Mouse (Mus musculus) layer of hippocampus, adult 2 months (tissue): ENCODE measurements around the gene Gabrp. TPM values are rescaled to one million over a fixed set of nuclear protein-coding genes. Genes with fewer than 3 reads are reported as not detected.

Source experiments
- DNase-seq, 2 experiments: peaks; one replicate each; pipeline ENCODE4 v3.0.0; 2022; ENCODE audit warnings: low spot score in 2 of 2
- H3K27ac ChIP-seq: fragments of 200-600 bp; 2 replicates; pipeline ENCODE4 v1.8.1; 2022
- H3K4me3 ChIP-seq: fragments of 200-600 bp; 2 replicates; pipeline ENCODE4 v1.8.1; 2022; ENCODE audit warnings: mild to moderate bottlenecking
- CTCF ChIP-seq: fragments of 200-600 bp; conservative IDR thresholded peaks from 2 replicates; pipeline ENCODE4 v1.8.1; 2022; ENCODE audit warnings: antibody characterized with exemption, mild to moderate bottlenecking, moderate library complexity
- long read RNA-seq, 2 experiments: library from polyadenylated mRNA; stranded (forward); transcript quantifications; one replicate each; pipeline ENCODE4 v2.0.0; 2021; ENCODE audit warnings: borderline mapping rate in 2 of 2
- total RNA-seq, 2 experiments: library from RNA; stranded (reverse); gene quantifications; 2 replicates each; pipeline ENCODE4 v1.2.3; 2021

Gene Gabrp
- total RNA-seq = not detected
- long read RNA-seq, experiment 1, partial matches to known transcripts = 0 of 1 reads
- long read RNA-seq, experiment 1, other reads (novel, unspliced or antisense) = 1 of 1 reads
- long read RNA-seq, experiment 2 = 0 reads

DNA sequence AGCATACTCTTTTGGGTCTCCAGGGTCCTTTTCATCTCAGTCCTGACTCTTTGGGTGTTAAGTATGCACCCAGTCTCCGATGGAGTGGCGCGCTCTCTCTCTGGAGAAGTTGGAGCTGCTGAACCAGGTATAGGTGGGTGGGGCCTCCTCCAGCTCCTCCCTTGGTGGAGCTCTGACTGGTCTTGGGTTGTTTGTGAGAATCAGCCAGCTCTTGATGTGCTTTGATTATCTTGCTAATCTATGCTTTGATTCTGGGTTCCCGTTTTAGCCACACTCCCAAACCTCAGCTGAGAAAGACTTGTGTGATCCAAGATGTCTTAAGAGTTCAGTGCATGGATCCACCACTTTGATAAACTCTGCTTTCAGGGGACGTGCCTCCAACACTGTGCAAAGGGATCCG, at the start of gene Gabrp:
Gabrp (minus strand) TSS at position 101 of the 400 bp plus-strand sequence.
- TF ChIP-seq CTCF = no peak
- H3K27ac ChIP-seq = no peak within 1 kb of the TSS
- H3K4me3 ChIP-seq = no peak within 1 kb of the TSS
- no peak for DNase-seq

DNA sequence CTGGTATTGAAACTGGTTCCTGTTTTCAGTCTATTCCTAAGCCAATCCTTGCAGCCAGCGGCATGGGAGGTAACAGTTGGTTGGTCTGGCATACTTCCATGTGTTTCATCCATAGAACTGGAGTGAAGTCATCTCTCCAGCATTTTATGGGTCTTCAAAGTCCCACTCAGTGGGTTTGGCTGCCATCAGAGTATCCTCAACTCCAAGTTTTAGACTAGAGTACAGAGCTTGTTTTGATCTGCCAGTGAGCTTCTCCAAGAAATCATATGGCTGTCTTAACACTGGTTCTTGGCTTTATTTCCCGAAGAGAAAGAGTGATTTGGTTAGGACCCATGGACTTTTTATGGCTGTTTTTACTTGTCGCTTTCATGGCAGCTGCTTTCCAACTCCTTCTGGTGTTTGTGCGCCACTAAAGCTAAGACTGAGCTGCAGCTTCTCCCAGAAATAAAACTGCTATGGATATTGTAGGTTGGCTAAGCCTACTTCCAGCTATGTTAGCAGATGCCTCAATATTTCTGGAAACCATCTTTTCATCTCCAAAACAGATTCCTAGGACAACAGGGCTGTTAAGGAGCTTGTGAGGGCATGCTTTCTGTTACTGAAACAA, 48.5 kb upstream of the Gabrp start:
- no peak overlapping the region for H3K27ac ChIP-seq
- no peak for TF ChIP-seq CTCF
- no peak overlapping the region for H3K4me3 ChIP-seq
- DNase-seq = peak in 1 of 2 experiments; percentile 13

DNA sequence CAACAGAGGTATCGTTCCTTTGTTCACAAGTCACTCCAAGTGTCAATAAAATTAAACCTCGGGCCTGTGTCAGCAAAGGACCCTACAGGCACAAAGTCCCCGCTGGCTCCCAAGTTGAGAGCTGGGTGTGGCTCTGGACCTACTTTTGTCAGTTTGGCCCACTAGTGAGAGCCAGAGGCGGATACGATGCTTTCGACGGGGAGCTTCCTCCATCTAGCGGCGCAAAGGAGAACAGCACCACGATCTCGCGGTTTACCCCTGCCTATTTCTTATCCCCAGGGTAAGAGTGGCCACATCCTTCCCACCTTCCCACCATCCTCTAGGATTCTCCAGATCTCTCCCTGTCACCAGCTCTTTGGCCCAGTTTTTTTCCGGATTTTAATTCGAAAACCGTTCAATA, 35.5 kb upstream of the Gabrp start:
- Histone ChIP-seq H3K27ac (no peak overlapping the region), H3K4me3 (no peak overlapping the region)
- TF ChIP-seq CTCF = peak; percentile 98
- DNase-seq = peak; percentile 60 to 80

DNA sequence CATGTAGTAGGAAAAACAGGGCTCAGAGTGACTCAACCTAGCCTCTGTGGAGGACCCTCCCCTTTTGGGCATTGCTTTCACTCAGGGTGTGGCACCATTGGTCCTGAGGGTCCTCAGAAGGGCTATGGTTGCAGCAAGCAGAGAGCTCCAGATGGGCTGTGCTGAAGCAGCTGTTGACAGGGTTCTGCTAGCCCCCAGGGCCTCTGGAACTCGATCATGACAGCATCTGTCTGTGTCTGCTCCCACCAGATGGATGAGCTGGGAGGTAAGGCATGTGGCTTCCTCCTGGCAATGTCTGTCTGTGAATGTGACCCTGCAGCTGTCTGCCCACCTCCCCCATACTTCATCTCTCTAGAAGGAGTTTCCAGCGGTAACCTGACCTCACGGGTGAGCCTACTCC, 29.0 kb upstream of the Gabrp start:
- Histone ChIP-seq H3K27ac (no peak overlapping the region), H3K4me3 (no peak overlapping the region)
- TF ChIP-seq CTCF = no peak
- DNase-seq = no peak

DNA sequence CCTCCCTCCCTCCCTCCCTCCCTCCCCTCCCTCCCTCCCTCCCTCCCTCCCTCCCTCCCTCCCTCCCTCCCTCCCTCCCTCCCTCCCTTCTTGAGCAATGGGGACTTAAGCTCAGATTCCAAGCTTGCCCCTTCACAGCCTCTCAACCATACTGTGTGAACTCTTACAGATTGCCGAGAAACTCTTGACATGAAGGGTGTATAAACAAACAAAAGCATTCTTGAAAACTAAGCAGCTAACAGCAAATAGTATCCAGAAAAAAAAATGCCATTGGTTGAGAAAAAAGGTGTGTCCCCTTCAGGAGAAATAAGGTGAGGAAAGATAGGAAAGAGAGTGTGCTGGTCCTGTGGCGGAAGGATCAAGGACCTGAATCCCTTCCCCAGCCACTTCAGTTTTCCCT, 24.4 kb upstream of the Gabrp start:
- no peak for DNase-seq
- TF ChIP-seq CTCF = no peak
- H3K4me3 ChIP-seq = no peak overlapping the region
- no peak overlapping the region for H3K27ac ChIP-seq

DNA sequence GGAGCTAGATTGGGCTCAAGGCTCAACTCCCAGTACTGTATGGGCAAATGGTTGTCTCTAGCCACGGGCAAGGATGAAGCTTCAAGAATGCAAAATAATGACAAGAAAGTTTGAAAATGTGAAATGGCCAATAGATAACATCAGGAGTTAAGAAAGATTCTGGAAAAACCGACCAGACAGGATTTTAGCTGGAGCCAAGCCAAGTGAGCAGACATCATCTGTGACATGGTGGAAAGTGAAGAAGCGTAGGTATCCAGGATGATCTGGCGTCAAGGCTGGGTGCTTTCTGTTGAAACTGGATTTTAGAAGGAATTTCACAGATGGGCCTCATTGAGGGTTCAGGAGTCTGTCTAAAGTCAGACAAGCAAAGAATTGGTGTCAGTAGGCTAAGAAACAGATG, 20.2 kb upstream of the Gabrp start, which contains the start of gene D130052B06Rik:
D130052B06Rik (plus strand) TSS at position 317 of the 400 bp plus-strand sequence.
- DNase-seq = no peak
- H3K4me3 ChIP-seq = no peak within 1 kb of the TSS
- no peak within 1 kb of the TSS for H3K27ac ChIP-seq
- no peak for TF ChIP-seq CTCF

DNA sequence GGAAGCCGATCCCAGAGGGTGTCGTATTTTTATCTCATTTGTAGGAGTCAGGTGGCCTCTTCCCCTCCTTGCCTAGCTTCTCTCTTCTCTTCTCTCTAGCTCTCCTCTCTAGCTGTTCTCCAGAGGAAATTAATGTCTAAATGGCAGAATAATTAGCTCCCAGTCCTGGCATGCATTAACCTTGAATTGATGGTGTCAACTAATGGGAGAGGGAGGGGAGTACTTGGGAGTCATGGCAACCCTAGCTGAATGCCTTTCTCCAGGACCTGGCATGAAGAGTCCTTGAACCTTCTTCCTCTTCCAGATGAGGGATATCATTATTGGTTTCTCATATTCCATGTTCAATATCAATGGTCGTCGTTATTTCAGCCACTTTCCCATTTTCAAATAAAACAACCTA, 17.9 kb upstream of the Gabrp start:
- DNase-seq = no peak
- no peak overlapping the region for H3K4me3 ChIP-seq
- TF ChIP-seq CTCF = no peak
- no peak overlapping the region for H3K27ac ChIP-seq

DNA sequence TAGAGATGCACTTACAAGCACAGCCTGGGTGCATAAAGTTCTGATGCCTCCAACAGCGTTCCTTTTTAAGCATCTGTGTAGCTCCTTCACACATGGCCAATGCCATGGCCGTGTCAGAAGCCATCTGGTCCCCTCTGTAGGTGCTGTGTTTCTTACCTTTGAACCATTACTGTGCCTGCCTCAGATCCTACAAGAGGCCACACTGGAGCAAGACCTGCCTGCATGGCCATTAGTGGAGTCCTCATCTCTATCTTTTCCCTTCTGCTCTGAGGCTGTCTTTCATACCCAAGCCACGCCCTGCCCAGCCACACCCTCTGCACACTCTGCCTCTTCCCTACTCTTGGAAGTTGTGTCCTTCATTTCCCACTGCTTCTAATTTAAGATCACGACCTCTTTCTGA, 14.1 kb upstream of the Gabrp start:
- Histone ChIP-seq H3K4me3 (no peak overlapping the region), H3K27ac (no peak overlapping the region)
- no peak for TF ChIP-seq CTCF
- DNase-seq = no peak

DNA sequence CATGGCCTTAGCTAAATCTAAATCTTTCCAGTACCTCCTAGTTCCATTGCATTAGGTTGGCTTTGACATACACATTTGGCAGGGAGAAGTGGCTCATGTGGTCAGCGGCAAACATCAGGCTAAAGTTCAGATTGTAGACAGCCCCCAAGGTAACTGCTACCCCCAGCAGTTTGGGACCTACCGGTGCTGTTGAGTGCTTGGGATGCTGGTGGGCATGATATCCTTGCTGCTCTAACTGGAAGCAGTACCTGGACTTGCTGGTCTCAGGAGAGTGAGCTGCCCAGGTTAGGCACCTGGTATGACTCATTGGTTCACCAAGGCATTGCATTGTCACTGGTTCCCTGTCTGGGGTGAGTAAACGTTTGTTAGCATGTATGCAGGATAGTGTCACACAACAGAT, 12.0 kb upstream of the Gabrp start:
- TF ChIP-seq CTCF = no peak
- Histone ChIP-seq H3K4me3 (no peak overlapping the region), H3K27ac (no peak overlapping the region)
- DNase-seq = no peak

DNA sequence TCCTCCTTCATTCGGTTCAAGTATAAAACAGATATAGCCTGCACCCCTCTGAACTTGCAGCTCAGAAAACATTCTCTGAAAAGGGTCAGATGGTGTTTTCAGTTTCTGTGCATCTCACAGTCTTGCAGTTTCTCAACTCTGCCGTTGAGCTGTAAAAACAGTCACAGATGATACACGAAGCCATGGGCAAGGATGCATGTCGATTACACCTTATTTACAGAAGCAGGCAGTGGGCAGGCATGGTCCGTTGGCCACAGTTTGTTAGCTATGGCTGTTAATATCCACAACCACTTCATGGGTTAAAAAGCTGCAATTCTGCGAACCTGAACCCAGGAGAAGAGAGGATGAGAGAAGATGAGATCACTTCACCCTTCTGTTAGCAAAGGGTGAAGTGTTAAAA, 7.9 kb upstream of the Gabrp start:
- Histone ChIP-seq H3K27ac (no peak overlapping the region), H3K4me3 (no peak overlapping the region)
- no peak for TF ChIP-seq CTCF
- DNase-seq = no peak

DNA sequence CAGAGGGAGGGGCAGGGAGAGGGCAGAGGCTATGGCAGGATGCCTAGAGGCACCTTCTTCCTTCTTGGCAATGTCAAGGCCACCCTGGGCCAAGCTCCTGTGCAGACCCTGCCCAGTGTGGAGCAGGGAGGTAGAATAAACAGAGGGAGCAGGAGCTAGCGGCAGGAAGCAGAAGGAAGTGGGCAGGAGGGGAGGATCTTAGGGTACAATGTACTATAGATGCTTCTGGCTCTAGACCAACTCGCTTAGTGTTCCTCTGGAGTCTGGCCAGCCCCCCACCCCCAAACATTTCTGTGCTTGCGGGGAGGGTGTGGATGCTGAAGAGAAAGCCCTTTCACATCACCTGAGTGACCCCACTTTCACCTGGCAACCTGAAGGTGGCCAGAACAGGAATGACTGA, 862 bp upstream of the Gabrp start:
- DNase-seq = no peak
- Histone ChIP-seq H3K4me3 (no peak overlapping the region), H3K27ac (no peak overlapping the region)
- no peak for TF ChIP-seq CTCF

DNA sequence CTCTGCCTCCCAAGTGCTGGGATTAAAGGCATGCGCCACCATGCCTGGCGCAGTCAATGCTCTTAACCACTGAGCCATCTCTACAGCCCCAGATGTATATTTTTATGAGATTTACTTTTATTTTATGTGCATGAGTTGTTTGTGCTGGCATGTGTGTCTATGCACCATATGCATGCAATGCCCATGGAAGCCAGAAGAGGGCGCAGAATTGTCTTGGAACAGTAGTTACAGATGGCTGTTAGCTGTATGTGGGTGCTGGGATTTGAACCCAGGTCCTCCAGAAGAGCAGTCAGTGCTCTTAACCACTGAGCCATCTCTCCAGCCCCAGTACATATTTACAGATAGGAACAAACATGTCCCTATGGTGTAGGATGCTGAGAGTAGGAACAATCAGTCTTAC, 3.8 kb downstream of the Gabrp start:
- peak; percentile 51 for TF ChIP-seq CTCF
- no peak for DNase-seq

DNA sequence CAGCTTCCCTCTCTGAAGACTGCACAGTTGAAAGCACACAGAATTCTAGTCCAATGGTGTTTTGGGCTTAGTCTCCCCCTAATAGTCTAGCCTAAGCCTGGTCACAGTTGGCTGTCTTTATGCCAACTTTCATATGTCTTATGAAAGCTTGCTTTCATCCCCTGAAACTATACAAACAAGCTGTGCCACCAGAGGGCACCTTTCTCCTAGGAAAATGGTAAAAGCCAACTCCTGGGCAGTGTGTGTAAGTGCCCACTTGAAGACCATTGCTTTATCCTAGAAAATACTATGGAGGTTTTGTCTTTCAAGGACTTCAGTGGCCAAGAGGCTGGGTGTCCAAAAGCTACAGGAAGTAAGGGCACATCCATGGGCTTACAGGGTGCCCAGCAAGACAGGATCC, 8.3 kb downstream of the Gabrp start:
- TF ChIP-seq CTCF = peak; percentile 76
- peak in 1 of 2 experiments; percentile 6 for DNase-seq
- no peak overlapping the region for H3K27ac ChIP-seq

More for the DNA sequence above, 3.8 kb downstream of the Gabrp start:
- H3K27ac ChIP-seq = no peak overlapping the region
- H3K4me3 ChIP-seq = no peak overlapping the region

DNA sequence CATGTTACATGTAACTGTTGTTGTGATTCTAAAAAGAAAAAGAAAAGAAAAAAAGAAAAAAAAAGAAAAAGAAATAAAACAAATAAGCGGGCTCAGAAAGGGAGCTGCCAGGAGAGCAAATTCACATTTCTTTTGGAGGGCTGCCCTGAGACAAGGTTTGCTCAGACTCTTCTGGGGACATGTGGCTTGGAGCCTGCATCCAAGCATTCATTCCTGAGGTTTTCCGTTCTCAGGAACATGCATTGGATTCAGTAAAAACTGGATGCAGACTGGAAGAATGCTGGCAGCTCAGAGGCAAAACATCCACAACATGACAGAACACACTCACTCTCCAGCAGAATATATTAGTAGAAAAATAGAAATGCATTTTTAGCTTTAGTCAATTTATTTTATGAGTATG, 14.8 kb downstream of the Gabrp start:
- H3K4me3 ChIP-seq = no peak overlapping the region
- DNase-seq = no peak
- TF ChIP-seq CTCF = no peak
- H3K27ac ChIP-seq = no peak overlapping the region

More for the DNA sequence above, 8.3 kb downstream of the Gabrp start:
- no peak overlapping the region for H3K4me3 ChIP-seq
